Mouse (Mus musculus) embryonic stem cell, embryonic (primary cell): ENCODE results near the gene Smim15.

ENCODE experiments used
- CTCF ChIA-PET, 4 experiments: fragments of 300-600 bp in 2 of 4; fragments of 350-600 bp in 2 of 4; sonication (Branson Sonifier 250); formaldehyde crosslinking; loops; one replicate each; lab custom pipeline; 2022; ENCODE audit warnings: inconsistent platforms in 2 of 4; lab: Charles Lee
- POLR2A ChIA-PET, 4 experiments: fragments of 300-600 bp in 2 of 4; fragments of 350-600 bp in 2 of 4; sonication (Branson Sonifier 250); formaldehyde crosslinking; loops; one replicate each; lab custom pipeline; 2022; ENCODE audit warnings: antibody characterized with exemption in 4 of 4, inconsistent platforms in 1 of 4; lab: Charles Lee

Smim15 gene

GRCm38 (mm10) chr13:108094681-108095080 is 50.4 kb downstream of the Smim15 start:
- ChIA-PET POLR2A (no interaction called here), CTCF (no interaction called here)

GRCm38 (mm10) chr13:108095617-108096016 is 51.4 kb downstream of the Smim15 start:
- POLR2A ChIA-PET = interaction anchor here in 1 of 4 experiments (0.8 to 2.6 kb wide), 2 partner anchors 14 to 40 kb away, joined by 3 to 8 read pairs; no protein-coding TSS in a partner anchor
- CTCF ChIA-PET = no interaction called here

GRCm38 (mm10) chr13:108096446-108096845 is 52.2 kb downstream of the Smim15 start:
- CTCF ChIA-PET = interaction anchor here in 1 of 4 experiments (1.2 kb wide), 1 partner anchor 56 kb away, joined by 3 read pairs; no protein-coding TSS in a partner anchor
- POLR2A ChIA-PET = interaction anchor here in 2 of 4 experiments (0.7 to 2.6 kb wide), 2 partner anchors 15 to 608 kb away, joined by 8 read pairs; no protein-coding TSS in a partner anchor
